Mouse (Mus musculus) CH12.LX (cell line): Measurements from ENCODE around the gene Ccn1. TPM values are rescaled to one million over a fixed set of nuclear protein-coding genes. Genes with fewer than 3 reads are reported as not detected.

Experiments used
- DNase-seq: peaks from one replicate; pipeline ENCODE4 v3.0.0-alpha.2; 2013; ENCODE audit errors: extremely low read depth
- H3K27ac ChIP-seq: 2 replicates; pipeline ENCODE4 v1.5.1; 2012; ENCODE audit warnings: low read depth, mild to moderate bottlenecking, control low read depth, moderate library complexity; ENCODE audit not compliant: insufficient read depth
- H3K27me3 ChIP-seq: replicated peaks from 2 replicates; pipeline ENCODE3; 2012; ENCODE audit warnings: inconsistent platforms
- H3K36me3 ChIP-seq, 2 experiments: replicated peaks in 1 of 2; 2 replicates each; pipeline versions ENCODE3 to v1.6.1; 2012; ENCODE audit warnings: inconsistent platforms in 1 of 2, low read length in 1 of 2, mild to moderate bottlenecking in 1 of 2, mixed read lengths in 1 of 2, moderate library complexity in 1 of 2; ENCODE audit not compliant: control insufficient read depth in 1 of 2, insufficient read depth in 1 of 2
- H3K4me1 ChIP-seq, 2 experiments: 2 replicates each; pipeline ENCODE4 v1.6.1; 2012; ENCODE audit warnings: inconsistent platforms in 1 of 2, moderate library complexity in 1 of 2; ENCODE audit not compliant: insufficient read depth in 2 of 2, control insufficient read depth in 1 of 2
- H3K4me2 ChIP-seq: 2 replicates; pipeline ENCODE4 v1.6.1; 2012; ENCODE audit warnings: low read depth, mild to moderate bottlenecking, control low read depth; ENCODE audit not compliant: poor library complexity, insufficient read depth, severe bottlenecking
- H3K4me3 ChIP-seq, 3 experiments: fragments of 150-350 bp in 1 of 3; sonication (generic) in 1 of 3; replicated peaks in 1 of 3; 2 replicates each; pipeline versions ENCODE3 to v1.5.1; 2011 to 2012; ENCODE audit warnings: low read depth in 2 of 3, low read length in 2 of 3, mild to moderate bottlenecking in 2 of 3, moderate library complexity in 2 of 3, control low read depth in 1 of 3, improper control_type of control experiment in 1 of 3, inconsistent platforms in 1 of 3, mixed read lengths in 1 of 3; ENCODE audit not compliant: poor library complexity in 1 of 3
- H3K79me2 ChIP-seq: replicated peaks from 2 replicates; pipeline ENCODE4 v1.6.1; 2012; ENCODE audit warnings: mild to moderate bottlenecking, moderate library complexity; ENCODE audit not compliant: control insufficient read depth, poor library complexity, insufficient read depth, severe bottlenecking; ENCODE audit errors: extremely low read depth
- H3K9ac ChIP-seq: 2 replicates; pipeline ENCODE4 v1.6.1; 2012; ENCODE audit warnings: low read depth, mild to moderate bottlenecking, control low read depth, moderate library complexity; ENCODE audit not compliant: insufficient read depth
- H3K9me3 ChIP-seq: replicated peaks from 2 replicates; pipeline ENCODE3; 2012; ENCODE audit warnings: low read length, inconsistent platforms, mixed read lengths
- CHD1 ChIP-seq: IDR thresholded peaks from 2 replicates; pipeline ENCODE4 v1.6.1; 2012; ENCODE audit warnings: low read depth, low read length, improper control_type of control experiment, inconsistent platforms
- CHD2 ChIP-seq: IDR thresholded peaks from 2 replicates; pipeline ENCODE4 v1.6.1; 2011; ENCODE audit warnings: low read length, improper control_type of control experiment
- ELF1 ChIP-seq: IDR thresholded peaks from 2 replicates; pipeline ENCODE4 v1.6.1; 2014; ENCODE audit warnings: low read depth, mild to moderate bottlenecking, inconsistent platforms, low read length, improper control_type of control experiment
- IRF4 ChIP-seq: IDR thresholded peaks from 2 replicates; pipeline ENCODE4 v1.6.1; 2014; ENCODE audit warnings: low read depth, mild to moderate bottlenecking, inconsistent platforms, low read length, improper control_type of control experiment
- JUND ChIP-seq: conservative IDR thresholded peaks from 2 replicates; pipeline ENCODE4 v1.6.1; 2011; ENCODE audit warnings: low read depth, low read length, improper control_type of control experiment
- KAT2A ChIP-seq: IDR thresholded peaks from 2 replicates; pipeline ENCODE4 v1.6.1; 2012; ENCODE audit warnings: low read length, improper control_type of control experiment, inconsistent platforms; ENCODE audit not compliant: insufficient replicate concordance
- MEF2A ChIP-seq: IDR thresholded peaks from 2 replicates; pipeline ENCODE4 v1.6.1; 2014; ENCODE audit warnings: low read depth, mild to moderate bottlenecking, inconsistent platforms, low read length, improper control_type of control experiment, borderline replicate concordance
- NELFE ChIP-seq: IDR thresholded peaks from 2 replicates; pipeline ENCODE4 v1.6.1; 2011; ENCODE audit warnings: low read depth, low read length, improper control_type of control experiment
- POLR2AphosphoS2 ChIP-seq: IDR thresholded peaks from 2 replicates; pipeline ENCODE4 v1.6.1; 2011; ENCODE audit warnings: low read depth, low read length, improper control_type of control experiment
- SMC3 ChIP-seq: IDR thresholded peaks from 2 replicates; pipeline ENCODE4 v1.6.1; 2011; ENCODE audit warnings: low read depth, low read length, improper control_type of control experiment
- UBTF ChIP-seq: IDR thresholded peaks from 2 replicates; pipeline ENCODE4 v1.6.1; 2012; ENCODE audit warnings: low read depth, mild to moderate bottlenecking, inconsistent platforms, low read length, improper control_type of control experiment, moderate library complexity
- USF2 ChIP-seq: conservative IDR thresholded peaks from 2 replicates; pipeline ENCODE4 v1.6.1; 2011; ENCODE audit warnings: low read depth, low read length, improper control_type of control experiment
- ZC3H11A ChIP-seq: IDR thresholded peaks from 2 replicates; pipeline ENCODE4 v1.6.1; 2012; ENCODE audit warnings: low read depth, mild to moderate bottlenecking, inconsistent platforms, low read length, improper control_type of control experiment
- dilution Hi-C: fragments of 300-500 bp; cut with MboI; formaldehyde crosslinking; loops from 2 replicates; pipeline ENCODE4 v1.14.3; 2020; ENCODE audit warnings: low sequenced_read_pairs; ENCODE audit not compliant: extremely low pct_unique_long_range_greater_than_20kb, extremely low pct_ligation_motif_present
- in situ Hi-C: fragments of 300-500 bp; cut with MboI; formaldehyde crosslinking; loops from 3 replicates; pipeline ENCODE4 v1.14.3; 2019; ENCODE audit warnings: low sequenced_read_pairs, low pct_ligation_motif_present, low pct_unique_long_range_greater_than_20kb, mixed read lengths
- polyA plus RNA-seq: library from polyadenylated mRNA; unstranded; fragments of >175 nt; gene quantifications from 2 replicates; pipeline ENCODE4 v1.2.1, GENCODE M21; 2012; ENCODE audit warnings: low read depth; ENCODE audit not compliant: insufficient read length
- total RNA-seq, 2 experiments: library from RNA; depleted of rRNA; stranded (reverse); fragments of 300-350 nt in 1 of 2; fragments of >200 nt in 1 of 2; gene quantifications; 2 replicates each; pipeline ENCODE4 v1.2.3; 2012 to 2014

The Ccn1 gene
- total and polyA plus RNA-seq, 3 experiments = not detected

DNA sequence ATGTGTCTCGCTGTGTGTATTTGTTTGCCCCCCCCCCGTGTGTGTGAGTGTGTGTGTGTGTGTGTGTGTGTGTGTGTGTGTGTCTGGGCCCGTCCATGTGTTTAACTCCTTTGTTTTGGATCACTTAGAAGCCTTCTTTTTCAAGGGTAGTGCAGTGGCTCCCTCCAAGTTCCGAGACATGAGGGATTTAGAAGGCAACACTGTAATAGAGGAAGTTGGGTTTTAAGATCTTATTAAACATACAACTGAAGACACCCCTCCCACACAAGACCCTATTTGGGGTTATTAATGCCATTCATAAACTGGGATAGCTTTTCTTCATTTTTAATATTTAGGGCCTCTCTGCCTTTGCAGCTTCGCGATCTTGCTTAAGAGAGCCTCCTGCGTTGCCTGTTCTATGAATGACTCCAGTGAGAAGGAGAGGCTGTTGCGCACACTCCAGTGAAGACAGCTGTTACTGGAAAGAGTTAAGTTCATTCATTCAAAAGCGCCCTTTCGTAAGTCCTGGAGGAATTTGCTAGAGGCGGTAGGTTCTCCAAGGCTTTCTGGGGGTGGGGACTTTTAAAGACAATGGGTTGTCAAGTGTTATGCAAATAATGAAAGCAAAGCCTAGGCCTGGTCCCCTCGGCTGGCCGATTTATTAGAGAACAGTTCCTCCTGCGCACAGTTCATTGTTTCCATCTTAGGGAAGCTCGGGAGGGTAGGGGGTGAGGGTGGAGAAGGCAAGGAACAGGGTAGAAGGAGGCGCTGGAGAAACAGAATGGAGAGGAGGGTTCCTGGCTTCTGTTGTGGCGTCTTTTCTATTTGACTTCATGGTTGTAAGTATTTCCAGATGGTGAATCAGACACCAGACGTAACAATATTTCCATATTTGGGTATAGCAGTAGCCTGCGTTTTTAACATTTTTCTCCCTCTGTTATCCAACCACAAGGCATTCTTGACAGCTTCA is 1.5 kb upstream of the Ccn1 start:
- H3K27ac ChIP-seq = no peak overlapping the region
- peak; percentile 34 for DNase-seq
- H3K9me3 ChIP-seq = peaks cover 2% of the 10 kb centered on the region
- H3K79me2 ChIP-seq = no peaks in the 10 kb centered on the region
- H3K4me3 ChIP-seq = no peak overlapping the region
- H3K36me3 ChIP-seq = no peaks in the 10 kb centered on the region
- H3K4me2 ChIP-seq = peak overlapping the region; percentile 57; the same call in 1 of the 2 replicates
- H3K4me1 ChIP-seq = peaks cover 0 to 11% of the 10 kb centered on the region in 2 experiments; a peak in 2 of 4 replicates
- H3K27me3 ChIP-seq = no peaks in the 10 kb centered on the region
- no peak overlapping the region for H3K9ac ChIP-seq
- TF ChIP-seq ELF1 (no peak), CHD2 (no peak), JUND (no peak)
- in situ Hi-C loops (no loop called here), dilution Hi-C loops (no loop called here)

- Histone ChIP-seq H3K9me3 (peaks cover 2% of the 10 kb centered on the region), H3K4me1 (peaks cover 0 to 11% of the 10 kb centered on the region in 2 experiments; a peak in 2 of 4 replicates)
- no peak for TF ChIP-seq NELFE
- no peak for TF ChIP-seq CHD1
- no peak for TF ChIP-seq USF2
- TF ChIP-seq SMC3 = no peak
- TF ChIP-seq, all 38 proteins: peak for 0
- Histone ChIP-seq H3K4me2 (no peak overlapping the region), H3K27me3 (no peaks in the 10 kb centered on the region), H3K36me3 (no peaks in the 10 kb centered on the region), H3K27ac (no peak overlapping the region), H3K79me2 (no peaks in the 10 kb centered on the region), H3K4me3 (no peak overlapping the region), H3K9ac (no peak overlapping the region)
- in situ Hi-C loops = no loop called here
- DNase-seq = no peak
- dilution Hi-C loops = no loop called here
These were observed 674 bp upstream of the Ccn1 start for GRCm38 (mm10) chr3:145650298-145651011.

DNA sequence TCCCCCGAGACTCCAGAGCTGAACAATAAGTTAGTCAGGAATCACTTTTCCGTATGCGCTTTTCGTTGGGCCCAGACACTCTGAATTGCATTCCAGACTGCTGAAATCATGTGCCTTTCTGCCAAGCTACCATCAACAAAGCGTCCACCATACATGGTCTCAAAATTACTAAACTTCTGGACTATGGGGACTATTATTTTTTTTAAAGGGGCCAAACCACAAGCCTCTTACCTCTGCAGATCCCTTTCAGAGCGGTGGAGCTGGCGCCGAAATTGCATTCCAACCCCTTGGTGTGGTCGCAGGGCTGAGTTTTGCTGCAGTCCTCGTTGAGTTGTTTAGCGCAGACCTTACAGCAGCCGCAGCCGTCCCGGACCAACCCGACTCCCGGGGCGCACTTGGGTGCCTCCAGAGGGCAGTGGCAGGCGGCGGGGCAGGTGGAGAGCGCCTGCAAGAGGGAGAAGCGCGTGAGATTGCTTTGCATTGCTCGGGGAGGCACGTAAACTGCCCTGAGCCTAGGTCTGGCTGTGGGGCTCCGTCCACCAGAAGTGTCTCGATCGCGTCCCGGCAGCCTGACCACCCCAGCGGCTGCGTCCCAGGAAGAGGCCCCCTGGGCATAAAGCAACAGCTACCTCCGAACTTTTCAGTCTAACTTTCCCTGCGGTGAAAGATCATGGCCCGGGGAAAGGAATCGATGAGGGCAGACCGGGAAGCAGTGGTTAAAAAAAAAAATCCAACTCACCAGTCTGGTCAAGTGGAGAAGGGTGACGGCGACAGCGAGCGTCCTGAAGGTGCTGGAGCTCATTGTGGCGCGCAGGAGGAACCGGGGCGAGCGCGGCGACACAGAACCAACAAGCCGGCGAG is 560 bp downstream of the Ccn1 start:
- Histone ChIP-seq H3K36me3 (no peaks in the 10 kb centered on the region), H3K9me3 (peaks cover 2% of the 10 kb centered on the region), H3K4me1 (peaks cover 0 to 11% of the 10 kb centered on the region in 2 experiments; a peak in 2 of 4 replicates), H3K27me3 (no peaks in the 10 kb centered on the region), H3K4me3 (no peak overlapping the region), H3K79me2 (no peaks in the 10 kb centered on the region), H3K9ac (no peak overlapping the region), H3K4me2 (no peak overlapping the region), H3K27ac (no peak overlapping the region)
- DNase-seq = no peak
- dilution Hi-C loops = no loop called here
- TF ChIP-seq ZC3H11A (no peak), POLR2AphosphoS2 (no peak), UBTF (no peak), KAT2A (no peak), MEF2A (no peak), IRF4 (no peak)
- in situ Hi-C loops = no loop called here
